Mouse (Mus musculus): Measurements from ENCODE around the gene App. TPM values are rescaled to one million over a fixed set of nuclear protein-coding genes. Genes with fewer than 3 reads are reported as not detected.

App gene
- total and polyA plus RNA-seq, 2 experiments from 2014 or later, result 433 to 493 TPM

DNA sequence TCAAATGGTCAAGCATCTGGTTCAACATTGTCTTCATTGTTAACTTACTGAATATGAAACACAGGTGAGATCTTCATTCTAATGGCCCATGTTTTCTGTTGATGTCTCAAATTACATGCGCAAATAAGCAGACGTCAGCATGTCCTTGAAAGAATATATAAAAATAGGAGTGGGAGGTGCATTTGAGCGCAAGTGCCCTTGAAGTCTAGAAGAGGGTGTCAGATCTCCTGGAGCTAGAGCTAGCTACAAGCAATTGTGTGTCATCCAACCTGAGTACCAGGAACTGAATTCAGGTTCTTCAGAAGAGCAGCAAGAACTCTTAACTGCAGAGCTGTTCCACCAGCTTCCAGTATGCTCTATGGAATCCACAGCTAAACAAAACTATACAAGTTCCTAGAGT, 72.0 kb downstream of the App start:
- no peak overlapping the region for H3K27ac ChIP-seq (ENCODE audit: low read depth, low read length)
- no peaks in the 10 kb centered on the region for H3K9me3 ChIP-seq (ENCODE audit: low read length)
- TF ChIP-seq CTCF (IDR thresholded peaks at IDR 0.05; ENCODE audit: low read depth), result no peak
- WGBS, result 88% methylated on average over 3 of the region's 3 CpGs
- ATAC-seq (no peak), DNase-seq (no peak)
- H3K4me1 ChIP-seq (ENCODE audit: insufficient read depth), result no peaks in the 10 kb centered on the region
- no peak overlapping the region for H3K4me2 ChIP-seq (ENCODE audit: low read depth)
- no peaks in the 10 kb centered on the region for H3K27me3 ChIP-seq (ENCODE audit: insufficient read depth, low read length)
- no peak overlapping the region for H3K4me3 ChIP-seq (ENCODE audit: low read depth, low read length)
- no peak overlapping the region for H3K9ac ChIP-seq
- H3K36me3 ChIP-seq (ENCODE audit: insufficient read depth), result no peaks in the 10 kb centered on the region; the same call in 1 of the 2 replicates

DNA sequence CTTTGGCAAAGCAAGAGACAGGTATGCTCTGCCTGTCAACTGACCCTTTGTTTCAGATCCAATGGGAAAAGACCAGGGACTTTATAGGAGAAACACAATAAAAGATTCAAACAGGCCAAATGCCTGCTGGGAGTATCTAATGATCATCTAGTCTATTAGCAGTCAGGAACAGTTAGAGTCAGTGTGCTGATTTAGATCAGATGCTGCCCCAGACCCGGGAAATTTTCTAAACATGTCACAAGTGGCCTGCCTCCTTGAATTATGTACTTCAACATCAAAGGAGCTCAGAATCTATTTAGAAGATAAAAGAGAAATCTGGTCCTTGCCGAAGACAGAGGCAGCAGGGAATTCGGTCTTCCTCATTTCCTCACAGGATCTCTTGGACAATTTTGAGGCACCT, 72.8 kb downstream of the App start:
- WGBS, result 36% methylated on average over 3 of the region's 3 CpGs
- Histone ChIP-seq H3K27me3 (ENCODE audit: insufficient read depth, low read length) (no peaks in the 10 kb centered on the region), H3K27ac (ENCODE audit: low read depth, low read length) (no peak overlapping the region), H3K4me3 (ENCODE audit: low read depth, low read length) (no peak overlapping the region), H3K4me1 (ENCODE audit: insufficient read depth) (no peaks in the 10 kb centered on the region), H3K4me2 (ENCODE audit: low read depth) (no peak overlapping the region), H3K9me3 (ENCODE audit: low read length) (no peaks in the 10 kb centered on the region), H3K36me3 (ENCODE audit: insufficient read depth) (no peaks in the 10 kb centered on the region; the same call in 1 of the 2 replicates), H3K9ac (no peak overlapping the region)
- no peak for TF ChIP-seq CTCF (IDR thresholded peaks at IDR 0.05; ENCODE audit: low read depth)
- no peak for ATAC-seq
- no peak for DNase-seq

DNA sequence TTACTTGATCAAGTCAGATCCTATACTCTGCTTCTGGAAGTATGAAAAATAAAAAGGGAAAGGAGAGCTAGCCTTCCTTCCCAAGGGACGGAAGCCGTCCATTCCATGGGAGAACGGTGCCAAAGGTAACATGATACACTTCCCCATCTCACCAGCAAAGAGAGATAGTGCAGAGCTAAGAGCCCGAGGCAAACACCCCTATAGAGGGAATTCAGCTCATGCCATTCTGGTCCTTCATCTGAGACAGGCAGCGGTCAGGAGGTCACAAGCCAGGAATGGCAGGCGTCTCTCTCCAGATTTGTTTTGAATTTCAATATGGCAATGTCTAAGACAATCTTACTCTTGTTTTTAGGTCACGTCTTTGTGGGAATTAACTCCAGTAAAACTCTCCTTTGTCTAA, 74.1 kb downstream of the App start:
- no peaks in the 10 kb centered on the region for H3K9me3 ChIP-seq (ENCODE audit: low read length)
- no peak overlapping the region for H3K4me3 ChIP-seq (ENCODE audit: low read depth, low read length)
- H3K27me3 ChIP-seq (ENCODE audit: insufficient read depth, low read length), result no peaks in the 10 kb centered on the region
- TF ChIP-seq CTCF (IDR thresholded peaks at IDR 0.05; ENCODE audit: low read depth), result no peak
- no peaks in the 10 kb centered on the region; the same call in 1 of the 2 replicates for H3K36me3 ChIP-seq (ENCODE audit: insufficient read depth)
- H3K27ac ChIP-seq (ENCODE audit: low read depth, low read length), result no peak overlapping the region
- H3K9ac ChIP-seq, result no peak overlapping the region
- H3K4me1 ChIP-seq (ENCODE audit: insufficient read depth), result no peaks in the 10 kb centered on the region
- DNase-seq (no peak), ATAC-seq (no peak)
- 74% methylated on average over 7 of the region's 7 CpGs for WGBS
- H3K4me2 ChIP-seq (ENCODE audit: low read depth), result no peak overlapping the region

DNA sequence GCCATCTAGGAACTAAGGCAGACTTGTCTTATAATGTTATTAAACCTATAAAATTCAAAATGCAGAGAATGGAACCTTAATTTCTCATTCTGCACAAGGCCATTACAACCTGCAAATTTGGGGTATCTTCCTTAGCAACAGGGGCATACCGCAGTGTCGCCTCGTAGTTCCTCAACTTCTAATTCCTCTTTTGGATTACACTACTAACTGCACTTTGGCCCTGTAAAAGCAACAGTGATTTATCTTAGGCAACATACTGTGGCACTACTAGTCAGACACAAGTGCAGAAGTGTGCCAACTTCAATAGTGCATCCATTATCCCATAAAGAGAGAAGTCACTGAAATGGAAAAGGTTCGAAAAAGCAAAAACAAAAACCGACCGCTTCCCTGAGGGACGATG, 74.5 kb downstream of the App start:
- no peak overlapping the region for H3K9ac ChIP-seq
- no peaks in the 10 kb centered on the region for H3K9me3 ChIP-seq (ENCODE audit: low read length)
- no peak for TF ChIP-seq CTCF (IDR thresholded peaks at IDR 0.05; ENCODE audit: low read depth)
- H3K27me3 ChIP-seq (ENCODE audit: insufficient read depth, low read length), result no peaks in the 10 kb centered on the region
- no peaks in the 10 kb centered on the region for H3K4me1 ChIP-seq (ENCODE audit: insufficient read depth)
- no peak overlapping the region for H3K4me2 ChIP-seq (ENCODE audit: low read depth)
- H3K36me3 ChIP-seq (ENCODE audit: insufficient read depth), result no peaks in the 10 kb centered on the region; the same call in 1 of the 2 replicates
- no peak overlapping the region for H3K4me3 ChIP-seq (ENCODE audit: low read depth, low read length)
- H3K27ac ChIP-seq (ENCODE audit: low read depth, low read length), result no peak overlapping the region
- WGBS, result 89% methylated on average over 7 of the region's 7 CpGs
- no peak for ATAC-seq
- no peak for DNase-seq

DNA sequence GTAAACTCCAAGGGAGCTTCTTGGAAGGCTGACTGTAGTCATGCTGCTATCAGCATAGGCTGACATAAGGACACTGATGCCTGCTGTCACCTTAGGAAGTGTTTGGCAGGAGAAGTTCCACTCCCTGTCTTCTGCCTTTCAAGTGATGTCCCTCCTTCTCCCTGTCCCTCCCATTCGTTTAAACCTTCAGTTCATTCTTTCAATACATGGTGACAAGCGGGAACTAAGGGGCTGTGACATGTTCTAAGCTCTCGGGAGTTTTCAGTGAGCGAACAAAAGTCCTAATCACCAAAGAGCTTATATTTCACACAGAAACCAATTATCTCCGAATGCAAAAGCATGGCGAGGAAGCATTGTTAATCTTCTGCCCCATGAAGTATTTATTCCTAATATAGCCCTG, 77.2 kb downstream of the App start:
- Histone ChIP-seq H3K9ac (no peak overlapping the region), H3K9me3 (ENCODE audit: low read length) (no peaks in the 10 kb centered on the region), H3K27ac (ENCODE audit: low read depth, low read length) (0 out of 2 replicates have a peak overlapping the region, but pooled peaks have one; percentile 15), H3K27me3 (ENCODE audit: insufficient read depth, low read length) (no peaks in the 10 kb centered on the region), H3K4me3 (ENCODE audit: low read depth, low read length) (no peak overlapping the region), H3K4me2 (ENCODE audit: low read depth) (no peak overlapping the region), H3K36me3 (ENCODE audit: insufficient read depth) (no peaks in the 10 kb centered on the region; the same call in 1 of the 2 replicates), H3K4me1 (ENCODE audit: insufficient read depth) (peaks cover 5% of the 10 kb centered on the region; the same call in 1 of the 2 replicates)
- 23% methylated on average over 6 of the region's 6 CpGs for WGBS
- ATAC-seq (peak; percentile 69), DNase-seq (no peak)
- TF ChIP-seq CTCF (IDR thresholded peaks at IDR 0.05; ENCODE audit: low read depth), result no peak

DNA sequence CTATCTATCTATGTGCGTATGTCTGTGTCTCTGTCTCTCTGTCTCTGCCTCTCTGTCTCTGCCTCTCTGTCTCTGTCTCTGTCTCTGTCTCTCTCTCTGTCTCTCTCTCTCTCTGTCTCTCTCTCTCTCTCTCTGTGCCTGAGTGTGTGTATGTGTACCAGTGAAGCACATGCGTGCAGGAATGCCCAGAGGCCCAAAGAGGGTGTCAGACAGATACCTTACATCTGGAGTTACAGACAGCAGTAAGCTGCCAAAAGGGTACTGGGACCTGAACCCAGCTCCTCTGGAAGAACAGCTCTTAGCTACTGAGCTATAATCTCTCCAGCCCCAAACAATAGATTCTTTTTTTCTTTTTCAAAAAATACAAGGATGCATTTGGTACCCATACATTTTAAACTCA, 77.6 kb downstream of the App start:
- H3K4me2 ChIP-seq (ENCODE audit: low read depth), result no peak overlapping the region
- no peaks in the 10 kb centered on the region; the same call in 1 of the 2 replicates for H3K36me3 ChIP-seq (ENCODE audit: insufficient read depth)
- H3K27ac ChIP-seq (ENCODE audit: low read depth, low read length), result no peak overlapping the region
- DNase-seq (no peak), ATAC-seq (no peak)
- no peaks in the 10 kb centered on the region for H3K9me3 ChIP-seq (ENCODE audit: low read length)
- 85% methylated on average over 2 of the region's 2 CpGs for WGBS
- no peak overlapping the region for H3K9ac ChIP-seq
- no peaks in the 10 kb centered on the region for H3K27me3 ChIP-seq (ENCODE audit: insufficient read depth, low read length)
- no peak overlapping the region for H3K4me3 ChIP-seq (ENCODE audit: low read depth, low read length)
- H3K4me1 ChIP-seq (ENCODE audit: insufficient read depth), result peaks cover 10% of the 10 kb centered on the region; the same call in 1 of the 2 replicates
- TF ChIP-seq CTCF (IDR thresholded peaks at IDR 0.05; ENCODE audit: low read depth), result no peak

DNA sequence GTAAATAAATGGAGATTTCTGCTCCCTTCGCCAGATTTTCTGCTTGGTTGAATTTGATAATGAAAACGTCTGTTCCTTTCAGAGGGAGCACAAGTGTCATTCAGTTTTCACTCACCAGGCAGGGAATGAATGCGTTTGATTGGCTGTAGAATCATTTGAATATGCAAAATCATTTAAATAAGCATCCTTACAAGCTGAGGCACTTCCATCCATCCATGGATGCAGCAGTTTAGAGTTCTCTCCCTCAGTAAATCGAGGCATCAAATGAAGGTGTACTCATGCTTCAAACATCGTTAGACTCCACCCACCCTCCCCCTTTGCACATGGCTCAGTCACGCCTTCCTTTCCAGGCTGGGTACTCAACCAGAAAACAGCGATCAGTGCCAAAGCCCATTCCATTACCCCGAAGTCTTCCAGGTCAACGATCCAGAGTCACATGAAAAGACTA, 80.9 kb downstream of the App start:
- Histone ChIP-seq H3K27me3 (ENCODE audit: insufficient read depth, low read length) (no peaks in the 10 kb centered on the region), H3K9me3 (ENCODE audit: low read length) (no peaks in the 10 kb centered on the region), H3K9ac (no peak overlapping the region), H3K36me3 (ENCODE audit: insufficient read depth) (no peaks in the 10 kb centered on the region), H3K4me1 (ENCODE audit: insufficient read depth) (peaks cover 21% of the 10 kb centered on the region), H3K4me3 (ENCODE audit: low read depth, low read length) (no peak overlapping the region), H3K4me2 (ENCODE audit: low read depth) (peak overlapping the region; percentile 11; the same call in 1 of the 2 replicates), H3K27ac (ENCODE audit: low read depth, low read length) (peak overlapping the region; percentile 36; the same call in 1 of the 2 replicates)
- DNase-seq (peak; percentile 58), ATAC-seq (peak; percentile 72)
- no peak for TF ChIP-seq CTCF (IDR thresholded peaks at IDR 0.05; ENCODE audit: low read depth)
- 7% methylated on average over 9 of the region's 9 CpGs for WGBS

All from forebrain, postnatal 0 days (tissue).